Mouse (Mus musculus) regulatory T cell (primary cell): ENCODE data around the gene Cfap97d2.
"Not testable (repeated sequence)": the region's sequence is repeated elsewhere in the genome, so short reads cannot be mapped to it uniquely, and the experiment has no call there.

Experiments
- in situ Hi-C: fragments of 300-600 bp; cut with MboI, MseI; formaldehyde crosslinking; loops from one replicate; pipeline ENCODE4 v1.15.1; 2025; ENCODE audit warnings: high pct_unique_total_duplicates

Gene Cfap97d2

DNA sequence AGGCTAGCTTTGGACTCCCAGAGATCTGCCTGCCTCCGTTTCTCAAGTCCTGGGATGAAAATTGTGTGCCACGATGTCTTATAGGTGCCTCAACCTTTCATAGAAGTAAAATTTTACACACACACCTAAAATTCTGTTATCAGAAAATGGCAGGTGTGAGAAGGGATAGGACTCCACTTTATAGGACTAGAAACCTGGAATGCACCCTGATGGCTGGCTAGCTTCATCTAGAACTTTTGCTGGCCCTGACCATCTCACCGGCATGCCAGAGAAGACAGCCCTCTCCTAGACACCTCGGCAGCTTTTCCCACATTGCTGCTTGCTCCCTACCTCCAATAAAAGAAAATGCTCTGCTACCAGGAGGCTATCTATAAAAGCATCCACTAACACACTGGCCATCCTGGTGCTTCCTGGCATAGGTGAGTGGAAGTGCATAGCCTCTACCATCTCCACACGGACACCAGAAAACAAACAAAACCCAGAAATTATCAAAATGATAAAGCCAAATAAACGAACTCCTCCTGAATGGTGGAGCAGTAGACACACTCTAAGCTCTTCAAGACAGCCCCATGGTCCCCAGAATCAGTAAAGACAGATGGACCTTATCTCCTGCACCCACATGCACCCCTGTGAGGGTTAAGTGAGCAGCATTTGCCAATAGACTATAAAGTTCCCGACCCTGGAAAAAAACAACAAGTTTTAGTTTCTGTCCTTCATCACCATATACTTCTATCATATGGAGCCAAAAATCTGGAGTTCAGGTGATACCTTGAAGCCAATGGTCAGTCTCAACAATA is 35.3 kb downstream of the Cfap97d2 start:
- in situ Hi-C loops = no loop called here

DNA sequence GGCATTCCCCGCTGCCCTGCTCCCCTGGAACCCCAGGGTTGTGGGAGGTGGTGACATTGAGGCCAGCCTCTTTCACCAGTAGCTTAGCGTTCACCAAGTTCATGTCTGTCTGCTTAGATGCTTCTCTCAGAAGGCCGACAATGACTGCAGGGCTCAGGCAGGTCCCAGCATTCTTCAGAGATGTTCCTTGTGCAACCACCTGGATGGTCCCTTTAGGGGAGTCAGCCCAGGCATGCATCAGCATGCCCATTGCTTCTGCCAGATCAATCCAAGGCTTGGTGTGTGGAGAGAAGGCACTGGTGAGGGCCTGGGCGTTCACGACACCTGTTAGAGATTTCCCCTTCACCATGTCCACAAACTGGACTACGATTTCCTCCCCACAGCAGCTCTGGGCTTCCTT is 40.5 kb downstream of the Cfap97d2 start:
- in situ Hi-C loops = not testable (repeated sequence)

DNA sequence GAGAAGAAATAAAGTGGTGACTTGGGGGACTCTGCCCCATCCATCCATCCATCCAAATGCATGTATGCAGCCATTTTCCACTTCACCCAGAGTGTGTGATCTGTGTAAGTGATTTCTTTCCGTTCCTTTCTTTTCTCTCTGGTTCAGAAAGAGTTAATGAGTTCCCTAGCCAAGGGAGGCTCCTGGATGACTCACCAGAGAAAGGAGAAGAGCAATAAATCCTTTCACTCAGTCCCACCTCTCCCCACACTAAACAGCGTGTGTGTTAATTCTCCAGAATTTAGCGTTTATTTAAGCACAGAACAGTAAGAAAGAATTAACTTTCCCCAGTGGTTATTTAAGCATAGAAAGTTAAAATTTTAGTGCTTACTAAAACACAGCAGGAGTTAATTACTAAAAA is 41.9 kb downstream of the Cfap97d2 start:
- in situ Hi-C loops = no loop called here

DNA sequence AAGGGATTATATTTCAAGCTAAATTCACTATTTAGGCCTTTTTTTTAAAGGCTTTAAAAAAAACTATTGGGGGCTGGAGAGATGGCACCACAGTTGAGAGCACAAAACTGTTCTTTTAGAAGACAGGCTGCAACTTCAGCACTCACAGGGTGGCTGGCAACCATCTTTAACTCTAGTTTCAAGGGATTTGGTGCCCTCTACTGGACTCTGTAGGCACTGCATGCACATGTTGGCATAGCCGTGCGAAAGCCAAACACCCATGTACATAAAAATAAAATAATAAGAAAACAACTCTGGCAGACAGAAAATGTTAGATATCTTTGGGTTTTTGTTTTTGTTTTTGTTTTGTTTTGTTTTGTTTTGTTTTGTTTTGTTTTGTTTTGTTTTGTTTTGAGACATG is 48.0 kb downstream of the Cfap97d2 start:
- in situ Hi-C loops = loop anchor here (5.0 kb wide), 1 partner anchor 196 kb away; no protein-coding TSS in a partner anchor

DNA sequence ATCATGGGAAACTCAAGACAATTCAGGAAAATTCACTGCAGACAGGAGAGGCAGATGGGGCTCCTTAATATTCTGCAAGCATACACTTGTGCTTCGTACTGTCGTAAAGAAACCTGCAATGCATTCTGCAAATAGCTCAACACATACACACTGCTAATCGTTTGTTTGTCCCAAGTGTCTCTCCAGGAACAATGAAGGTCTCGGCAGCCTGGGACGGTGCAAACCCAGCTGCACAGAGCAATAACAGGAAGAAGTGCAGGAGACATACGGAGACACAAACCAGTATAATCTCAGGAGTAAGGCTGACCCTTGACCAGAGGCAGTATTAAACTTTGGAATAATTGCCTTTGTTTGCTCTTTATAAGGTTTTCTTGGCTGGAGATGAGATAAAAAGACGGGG is 50.8 kb downstream of the Cfap97d2 start:
- in situ Hi-C loops = loop anchor here (5.0 kb wide), 1 partner anchor 79 kb away; the partner anchor contains the start of gene Rasa3

DNA sequence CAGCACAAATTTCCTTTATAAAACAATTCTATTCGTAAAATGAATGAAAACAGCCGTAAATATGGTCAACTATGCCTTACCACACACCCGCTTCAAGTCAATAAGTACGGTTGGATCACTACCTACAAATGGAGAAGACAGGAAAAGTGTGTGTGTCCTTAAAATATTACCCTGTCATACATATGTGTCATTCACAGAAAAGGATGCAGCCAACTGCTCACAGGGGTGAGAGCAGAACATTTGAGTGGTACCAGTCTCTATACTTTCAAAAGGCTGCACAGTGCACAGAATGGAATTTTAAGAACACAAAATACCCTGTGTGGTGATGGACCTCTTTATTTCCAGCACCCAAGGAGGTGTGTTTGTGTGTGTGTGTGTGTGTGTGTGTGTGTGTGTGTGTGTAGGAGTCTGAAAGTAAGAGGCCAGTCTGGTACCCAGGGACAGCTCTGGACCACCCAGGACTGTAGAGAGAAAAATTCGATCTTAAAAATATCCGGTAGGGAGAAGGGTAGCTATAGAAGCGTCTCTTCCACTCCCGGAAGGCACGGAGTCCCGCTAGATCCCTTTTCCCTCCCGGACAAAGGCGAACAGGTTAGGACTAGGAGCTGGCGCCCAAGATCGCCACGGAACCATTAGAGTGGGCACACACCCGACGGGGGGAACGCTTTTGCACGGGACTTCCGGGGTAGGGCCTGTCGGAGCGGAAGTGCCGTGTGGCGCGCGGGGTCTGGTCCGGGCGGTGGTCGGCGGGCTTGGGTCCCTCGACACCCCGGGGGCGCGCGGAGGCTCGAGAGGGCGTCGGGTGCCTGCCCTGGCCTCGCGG is 51.5 kb downstream of the Cfap97d2 start, which contains the start of gene Cdc16:
Gene Cdc16 (plus strand): TSS at position 695 of the 823 bp plus-strand sequence.
- in situ Hi-C loops = loop anchor here (5.0 kb wide), 1 partner anchor 80 kb away; the partner anchor contains the start of gene Rasa3

DNA sequence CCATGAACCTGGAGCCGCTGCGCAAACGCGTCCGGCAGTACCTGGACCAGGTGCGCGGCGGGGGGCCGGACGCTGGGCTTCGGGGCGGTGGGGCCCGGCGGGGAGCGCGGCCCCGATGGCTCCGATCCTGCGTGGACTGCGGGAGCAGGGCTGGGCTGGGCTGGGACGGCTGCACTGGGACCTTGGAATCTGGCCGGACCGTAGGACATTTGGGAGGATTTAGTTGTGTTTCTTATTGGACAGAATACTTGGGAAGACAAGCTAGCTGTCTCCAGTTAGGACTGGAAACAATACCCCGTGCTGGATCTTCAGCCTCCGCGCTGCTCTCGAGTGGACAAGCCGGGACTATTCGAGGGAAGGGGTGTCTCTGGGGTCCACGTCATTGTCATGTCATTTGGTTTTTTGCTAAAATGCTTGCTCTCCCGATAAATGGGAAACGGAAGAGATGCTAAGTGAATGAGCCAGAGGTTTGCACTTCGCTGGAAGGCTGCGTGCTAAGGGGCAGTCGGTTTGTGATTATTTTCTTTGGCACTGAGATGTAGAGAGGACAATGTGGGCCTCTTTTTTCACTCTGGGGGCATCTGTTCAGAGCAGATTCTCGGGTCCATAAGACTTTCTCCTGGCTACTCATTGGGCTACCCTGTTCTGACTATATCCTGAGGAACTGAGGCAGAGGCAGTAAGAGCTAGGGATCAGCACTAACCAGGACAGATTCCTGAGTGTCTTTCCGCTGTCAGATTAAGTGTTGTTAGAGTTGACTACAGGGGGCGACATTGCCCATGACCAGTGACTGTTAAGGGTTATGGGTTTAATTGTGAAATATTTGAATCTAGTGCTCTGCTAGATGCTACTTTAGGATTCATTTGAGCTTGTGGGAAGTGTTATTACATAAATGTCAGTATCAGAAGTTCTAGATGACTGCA is 52.4 kb downstream of the Cfap97d2 start:
- in situ Hi-C loops = loop anchor here (5.0 kb wide), 1 partner anchor 81 kb away; the partner anchor contains the start of gene Rasa3

DNA sequence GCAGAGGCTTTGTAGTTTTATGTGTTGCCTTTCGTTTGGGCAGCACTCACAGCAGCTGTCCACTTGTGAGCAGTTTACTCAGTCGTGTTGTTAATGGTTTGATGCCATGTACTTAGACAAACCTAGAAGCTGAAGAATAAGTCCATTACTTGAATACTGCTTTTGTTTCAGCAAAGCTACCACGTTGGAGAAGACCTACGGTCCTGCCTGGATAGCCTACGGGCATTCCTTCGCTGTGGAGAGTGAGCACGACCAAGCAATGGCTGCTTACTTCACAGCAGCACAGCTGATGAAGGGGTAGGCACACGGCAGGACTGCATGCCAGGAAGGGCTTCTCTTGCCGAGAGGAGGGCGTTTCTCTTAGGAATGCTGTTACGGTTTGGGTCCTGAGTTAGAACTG is 63.5 kb downstream of the Cfap97d2 start:
- in situ Hi-C loops = loop anchor here (10.0 kb wide), 1 partner anchor 394 kb away; no protein-coding TSS in a partner anchor

DNA sequence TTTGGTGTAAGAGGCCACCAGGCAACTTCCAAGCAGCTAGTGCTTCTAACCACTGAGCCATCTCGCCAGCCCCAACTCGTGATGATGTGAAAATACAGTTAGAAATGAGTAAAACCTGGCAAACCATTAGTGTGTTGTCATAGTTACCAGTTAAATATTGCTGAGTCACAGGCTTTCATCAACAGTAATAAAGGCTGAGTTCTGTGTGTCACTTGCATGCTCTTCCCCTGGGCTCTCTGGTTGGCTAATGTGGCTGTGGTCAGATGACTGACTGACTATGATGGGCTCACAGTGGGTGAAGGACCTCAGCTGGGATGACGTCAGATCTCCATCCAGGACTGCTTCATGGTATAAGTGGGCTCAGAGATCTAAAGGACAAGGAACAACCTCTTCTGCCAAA is 74.8 kb downstream of the Cfap97d2 start:
- in situ Hi-C loops = loop anchor here (10.0 kb wide), 1 partner anchor 94 kb away; no protein-coding TSS in a partner anchor

DNA sequence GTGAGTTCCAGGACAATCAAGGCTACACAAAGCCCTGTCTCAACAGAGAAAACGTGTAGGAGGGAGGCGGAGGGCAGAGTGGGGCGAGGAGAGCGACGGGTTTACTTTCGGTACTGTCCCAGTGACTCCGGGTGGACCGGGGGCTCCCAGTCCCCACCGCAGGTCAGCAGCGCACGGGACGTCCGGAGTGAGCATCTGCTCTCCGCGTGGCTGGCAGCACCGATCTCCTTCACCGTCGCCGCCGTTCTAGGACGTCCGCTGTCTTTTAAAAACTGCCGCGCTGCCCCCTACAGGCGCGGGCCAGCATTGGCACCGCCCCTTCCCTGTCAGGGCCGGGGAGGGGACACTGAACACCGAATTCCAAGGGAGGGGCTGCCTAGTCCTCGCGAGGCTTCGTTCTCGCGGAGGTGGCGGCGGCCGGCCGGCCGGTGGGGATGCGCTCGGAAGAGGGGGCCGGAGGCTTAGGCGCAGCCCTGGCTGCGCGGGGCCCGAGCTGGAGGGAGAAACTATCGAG is 79.6 kb downstream of the Cfap97d2 start, which contains the start of gene Upf3a:
Gene Upf3a (plus strand): TSS at position 366 of the 514 bp plus-strand sequence.
- in situ Hi-C loops = loop anchor here (10.0 kb wide), 1 partner anchor 89 kb away; no protein-coding TSS in a partner anchor

DNA sequence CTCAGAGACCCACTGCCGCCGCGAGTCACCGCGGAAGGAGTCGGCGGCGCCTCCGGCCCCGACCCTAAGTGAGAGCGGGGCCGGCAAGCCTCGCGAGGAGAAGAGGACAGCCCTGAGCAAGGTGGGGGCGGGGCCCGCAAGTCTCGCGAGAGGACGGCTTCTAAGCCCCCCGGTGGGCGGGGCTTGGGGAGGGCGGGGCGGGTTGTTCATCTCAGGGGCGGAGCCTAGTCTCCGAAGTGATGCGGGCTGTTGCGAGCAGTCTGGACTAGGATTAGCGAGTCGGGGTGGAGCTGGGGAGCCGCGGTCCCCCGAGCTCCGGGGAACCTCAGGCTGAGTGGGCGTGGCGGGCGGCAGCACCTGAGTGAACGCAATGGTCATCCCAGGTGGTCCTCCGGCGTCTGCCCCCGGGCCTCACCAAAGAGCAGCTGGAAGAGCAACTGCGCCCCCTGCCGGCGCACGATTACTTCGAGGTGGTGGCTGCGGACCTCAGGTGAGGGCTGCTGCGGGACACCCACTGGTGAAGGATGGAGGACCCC is 80.1 kb downstream of the Cfap97d2 start:
- in situ Hi-C loops = loop anchor here (10.0 kb wide), 1 partner anchor 89 kb away; no protein-coding TSS in a partner anchor

DNA sequence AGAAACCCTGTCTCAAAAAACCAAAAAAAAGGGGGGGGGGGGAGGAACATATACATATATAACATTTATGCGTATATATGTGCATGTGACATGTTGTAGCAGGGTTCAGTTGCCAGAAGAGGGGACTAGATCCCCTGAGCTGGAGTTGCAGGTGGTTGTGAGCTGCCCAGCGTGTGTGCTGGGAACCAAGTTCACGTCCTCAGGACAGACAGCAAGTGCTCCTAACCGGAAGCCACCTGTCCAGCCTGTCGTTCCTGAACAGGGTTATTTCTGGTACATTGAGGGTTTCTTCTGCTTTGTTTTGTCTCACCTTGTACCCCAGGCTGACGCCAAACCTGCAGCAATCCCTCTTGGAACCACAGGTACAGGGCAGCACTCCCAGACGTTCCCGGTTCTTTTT is 83.9 kb downstream of the Cfap97d2 start:
- in situ Hi-C loops = loop anchor here (10.0 kb wide), 1 partner anchor 85 kb away; no protein-coding TSS in a partner anchor
